Mouse (Mus musculus): ENCODE results near the gene Ctdsp1. TPM values are rescaled to one million over a fixed set of nuclear protein-coding genes. Genes with fewer than 3 reads are reported as not detected.

Gene Ctdsp1
- total RNA-seq (2017), result 38.1 and 40.0 TPM in 2 replicates

- ATAC-seq (replicated peaks in 1 of 2; ENCODE audit: insufficient read depth in 1 of 2, low FRiP score in 2 of 2, low TSS enrichment in 1 of 2, low read depth in 1 of 2, poor library complexity in 2 of 2, severe bottlenecking in 2 of 2), result peak; percentile 30 to 47
These were observed at the start of gene Ctdsp1 for GRCm38 (mm10) chr1:74390924-74391748. TSS of gene Ctdsp1 (plus strand) at chr1:74391509.

- ATAC-seq (replicated peaks in 1 of 2; ENCODE audit: insufficient read depth in 1 of 2, low FRiP score in 2 of 2, low TSS enrichment in 1 of 2, low read depth in 1 of 2, poor library complexity in 2 of 2, severe bottlenecking in 2 of 2), result no peak
These were observed 49.4 kb upstream of the Ctdsp1 start for GRCm38 (mm10) chr1:74341898-74342297.

GRCm38 (mm10) chr1:74342308-74342707 lies 49.0 kb upstream of the Ctdsp1 start:
- no peak for ATAC-seq (replicated peaks in 1 of 2; ENCODE audit: insufficient read depth in 1 of 2, low FRiP score in 2 of 2, low TSS enrichment in 1 of 2, low read depth in 1 of 2, poor library complexity in 2 of 2, severe bottlenecking in 2 of 2)

GRCm38 (mm10) chr1:74343161-74343560 lies 48.1 kb upstream of the Ctdsp1 start:
- no peak for ATAC-seq (replicated peaks in 1 of 2; ENCODE audit: insufficient read depth in 1 of 2, low FRiP score in 2 of 2, low TSS enrichment in 1 of 2, low read depth in 1 of 2, poor library complexity in 2 of 2, severe bottlenecking in 2 of 2)

- ATAC-seq (replicated peaks in 1 of 2; ENCODE audit: insufficient read depth in 1 of 2, low FRiP score in 2 of 2, low TSS enrichment in 1 of 2, low read depth in 1 of 2, poor library complexity in 2 of 2, severe bottlenecking in 2 of 2), result no peak
These were observed 47.0 kb upstream of the Ctdsp1 start for GRCm38 (mm10) chr1:74344163-74344916.

GRCm38 (mm10) chr1:74351185-74351769 lies 40.0 kb upstream of the Ctdsp1 start:
- no peak for ATAC-seq (replicated peaks in 1 of 2; ENCODE audit: insufficient read depth in 1 of 2, low FRiP score in 2 of 2, low TSS enrichment in 1 of 2, low read depth in 1 of 2, poor library complexity in 2 of 2, severe bottlenecking in 2 of 2)

- ATAC-seq (replicated peaks in 1 of 2; ENCODE audit: insufficient read depth in 1 of 2, low FRiP score in 2 of 2, low TSS enrichment in 1 of 2, low read depth in 1 of 2, poor library complexity in 2 of 2, severe bottlenecking in 2 of 2), result no peak
These were observed 38.7 kb upstream of the Ctdsp1 start for GRCm38 (mm10) chr1:74352532-74353096.

GRCm38 (mm10) chr1:74353453-74354229 lies 37.7 kb upstream of the Ctdsp1 start:
- ATAC-seq (replicated peaks in 1 of 2; ENCODE audit: insufficient read depth in 1 of 2, low FRiP score in 2 of 2, low TSS enrichment in 1 of 2, low read depth in 1 of 2, poor library complexity in 2 of 2, severe bottlenecking in 2 of 2), result no peak

- no peak for ATAC-seq (replicated peaks in 1 of 2; ENCODE audit: insufficient read depth in 1 of 2, low FRiP score in 2 of 2, low TSS enrichment in 1 of 2, low read depth in 1 of 2, poor library complexity in 2 of 2, severe bottlenecking in 2 of 2)
These were observed 33.8 kb upstream of the Ctdsp1 start for GRCm38 (mm10) chr1:74357531-74357930.

GRCm38 (mm10) chr1:74359952-74360517 lies 31.3 kb upstream of the Ctdsp1 start:
- ATAC-seq (replicated peaks in 1 of 2; ENCODE audit: insufficient read depth in 1 of 2, low FRiP score in 2 of 2, low TSS enrichment in 1 of 2, low read depth in 1 of 2, poor library complexity in 2 of 2, severe bottlenecking in 2 of 2), result no peak

GRCm38 (mm10) chr1:74361812-74362211 lies 29.5 kb upstream of the Ctdsp1 start, which contains the start of gene Catip:
TSS of gene Catip (plus strand) at chr1:74362108.
- peak; percentile 62 to 70 for ATAC-seq (replicated peaks in 1 of 2; ENCODE audit: insufficient read depth in 1 of 2, low FRiP score in 2 of 2, low TSS enrichment in 1 of 2, low read depth in 1 of 2, poor library complexity in 2 of 2, severe bottlenecking in 2 of 2)

- ATAC-seq (replicated peaks in 1 of 2; ENCODE audit: insufficient read depth in 1 of 2, low FRiP score in 2 of 2, low TSS enrichment in 1 of 2, low read depth in 1 of 2, poor library complexity in 2 of 2, severe bottlenecking in 2 of 2), result no peak
These were observed 28.7 kb upstream of the Ctdsp1 start for GRCm38 (mm10) chr1:74362325-74363229.

- no peak for ATAC-seq (replicated peaks in 1 of 2; ENCODE audit: insufficient read depth in 1 of 2, low FRiP score in 2 of 2, low TSS enrichment in 1 of 2, low read depth in 1 of 2, poor library complexity in 2 of 2, severe bottlenecking in 2 of 2)
These were observed 27.9 kb upstream of the Ctdsp1 start for GRCm38 (mm10) chr1:74363437-74363836.

GRCm38 (mm10) chr1:74364270-74364669 lies 27.0 kb upstream of the Ctdsp1 start:
- no peak for ATAC-seq (replicated peaks in 1 of 2; ENCODE audit: insufficient read depth in 1 of 2, low FRiP score in 2 of 2, low TSS enrichment in 1 of 2, low read depth in 1 of 2, poor library complexity in 2 of 2, severe bottlenecking in 2 of 2)

GRCm38 (mm10) chr1:74367886-74368645 lies 23.2 kb upstream of the Ctdsp1 start:
- ATAC-seq (replicated peaks in 1 of 2; ENCODE audit: insufficient read depth in 1 of 2, low FRiP score in 2 of 2, low TSS enrichment in 1 of 2, low read depth in 1 of 2, poor library complexity in 2 of 2, severe bottlenecking in 2 of 2), result peak; percentile 63 to 77

All from hematopoietic stem cell, adult 5-6 weeks (primary cell).